Mouse (Mus musculus): ENCODE data around the gene Cdrt4.

DNA sequence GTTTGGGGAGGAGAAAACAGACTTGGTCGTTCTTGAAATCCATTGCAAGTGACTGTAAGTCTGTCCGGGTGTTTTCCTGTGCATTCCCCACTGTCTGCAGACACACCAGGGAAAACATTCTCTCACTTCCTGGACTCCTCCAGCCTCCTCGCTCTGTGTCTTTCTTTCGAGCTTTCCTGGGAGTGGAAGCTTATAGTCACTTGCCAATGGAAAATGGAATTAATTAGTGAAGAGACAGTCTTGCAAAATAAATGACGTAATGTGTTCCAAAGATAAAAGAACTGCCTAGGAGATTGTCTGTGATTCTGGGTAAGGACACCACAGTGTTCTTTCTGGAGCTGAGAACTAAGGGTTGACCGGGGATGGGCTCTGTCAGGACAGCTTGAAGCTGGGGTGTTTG lies 7.5 kb upstream of the Cdrt4 start:
- TF ChIP-seq CTCF (IDR thresholded peaks at IDR 0.05; ENCODE audit: extremely low read depth, insufficient read depth, low read length) (no peak), POLR2A (IDR thresholded peaks at IDR 0.05; ENCODE audit: extremely low read depth, insufficient read depth, low read length) (no peak)

Data from cortical plate, adult 2 months (tissue).